Mouse (Mus musculus) ZHBTc4 (cell line): ENCODE data around the gene Depdc1b.

Source experiments
- DNase-seq: peaks from one replicate; pipeline ENCODE4 v3.0.0-alpha.2; 2011; ENCODE audit warnings: low read depth, low spot score

Gene Depdc1b

GRCm38 (mm10) chr13:108315702-108316486, at the start of gene Depdc1b:
TSS of gene Depdc1b (plus strand) at chr13:108316332.
- peak; percentile 99 for DNase-seq

GRCm38 (mm10) chr13:108267841-108268634, 48.1 kb upstream of the Depdc1b start:
- no peak for DNase-seq

- no peak for DNase-seq
Observed at GRCm38 (mm10) chr13:108271458-108272148, 44.5 kb upstream of the Depdc1b start.

DNA sequence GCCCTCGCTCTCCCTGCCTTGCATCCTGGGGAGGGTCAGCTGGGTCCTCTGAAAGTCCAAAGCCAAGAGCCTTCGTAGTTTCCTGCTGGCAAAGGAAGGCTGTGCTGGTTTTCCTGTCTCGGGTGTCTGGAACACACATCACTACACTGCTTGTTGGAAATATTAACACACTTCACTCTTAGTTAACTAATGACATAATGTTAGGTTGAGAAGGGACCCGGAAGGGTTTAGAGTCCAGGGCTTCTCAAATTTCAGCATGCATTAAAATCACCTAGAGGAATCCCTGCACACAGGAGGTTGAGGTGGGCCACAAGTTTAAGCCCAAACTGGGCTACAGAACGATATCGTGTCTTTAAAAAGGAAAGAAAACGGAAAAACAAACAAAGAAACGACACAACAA, 43.8 kb upstream of the Depdc1b start:
- DNase-seq, result no peak

GRCm38 (mm10) chr13:108273034-108273433, 43.1 kb upstream of the Depdc1b start:
- peak; percentile 17 for DNase-seq

GRCm38 (mm10) chr13:108273456-108273855, 42.7 kb upstream of the Depdc1b start:
- no peak for DNase-seq

GRCm38 (mm10) chr13:108276561-108276960, 39.6 kb upstream of the Depdc1b start:
- no peak for DNase-seq

DNA sequence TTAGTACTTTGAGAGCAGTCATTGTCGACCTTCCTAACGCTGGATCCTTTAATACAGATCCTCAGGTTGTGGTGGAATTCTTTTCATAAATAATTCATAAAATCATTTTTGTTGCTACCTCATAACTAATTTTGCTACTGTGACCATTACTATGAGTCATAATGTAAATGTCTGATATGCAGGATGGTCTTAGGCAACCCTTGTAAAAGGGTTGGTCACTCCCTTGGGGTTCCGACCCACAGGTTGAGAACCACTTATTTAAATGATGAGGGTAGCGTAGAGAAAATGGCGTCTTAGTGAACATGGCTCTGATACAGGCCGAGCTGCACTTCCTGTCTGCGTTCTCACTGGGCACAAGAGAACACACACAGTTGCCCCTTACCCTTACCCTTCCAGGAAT, 38.8 kb upstream of the Depdc1b start:
- no peak for DNase-seq

DNA sequence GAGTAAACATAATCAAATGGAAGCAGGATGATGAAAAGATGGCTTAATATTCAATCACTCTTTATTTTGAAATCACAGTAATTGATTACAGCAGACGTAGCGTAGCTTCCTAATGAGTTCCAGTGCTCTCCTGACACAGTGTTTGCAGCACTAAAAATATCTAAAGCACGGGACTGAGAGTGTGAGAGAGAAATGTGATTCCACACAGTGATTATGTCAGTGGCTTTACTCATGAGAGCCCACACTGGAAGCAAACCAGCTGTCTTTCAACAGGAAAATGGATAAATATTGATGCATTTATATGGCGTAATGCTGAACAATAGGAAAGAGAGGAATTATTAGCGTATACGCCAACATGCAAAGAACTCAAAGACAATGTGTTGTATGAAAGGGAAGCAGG, 37.5 kb upstream of the Depdc1b start:
- no peak for DNase-seq

GRCm38 (mm10) chr13:108284312-108284711, 31.8 kb upstream of the Depdc1b start:
- no peak for DNase-seq

DNA sequence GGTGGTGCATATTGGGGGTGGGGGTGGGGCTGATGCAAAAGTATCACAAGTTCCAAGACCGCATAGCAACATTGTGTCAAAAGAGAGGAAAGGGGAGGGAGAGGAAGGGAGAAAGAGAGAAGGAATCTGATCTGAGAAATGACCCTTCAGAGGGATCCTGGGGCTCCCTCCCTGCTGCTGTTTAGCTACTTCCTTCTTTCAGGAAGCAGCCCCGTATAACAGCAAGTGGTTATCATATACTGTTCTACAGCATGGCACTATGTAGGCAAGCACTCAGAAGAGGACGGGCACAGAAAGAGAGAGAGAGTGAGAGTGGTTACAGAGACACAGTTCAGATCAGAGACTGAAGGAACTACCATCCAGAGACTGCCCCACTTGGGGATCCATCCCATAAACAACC, 28.2 kb upstream of the Depdc1b start:
- DNase-seq, result no peak

DNA sequence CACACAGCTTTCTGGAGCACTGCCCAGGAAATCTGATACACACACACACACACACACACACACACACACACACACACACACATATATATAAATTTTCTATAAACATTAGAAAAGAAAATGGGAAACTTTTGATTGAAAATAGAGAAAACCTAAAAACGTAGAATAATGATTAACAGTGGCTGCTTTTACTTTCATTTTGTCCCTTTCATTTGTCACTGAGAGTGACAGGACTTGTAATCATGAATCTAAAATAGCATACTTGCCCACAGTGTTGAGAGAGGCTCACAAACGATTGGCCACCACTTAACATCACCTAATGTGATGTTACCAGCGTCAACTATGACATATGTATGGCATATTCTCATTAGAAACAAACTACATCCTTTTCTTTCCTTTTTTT, 26.7 kb upstream of the Depdc1b start:
- DNase-seq, result no peak

DNA sequence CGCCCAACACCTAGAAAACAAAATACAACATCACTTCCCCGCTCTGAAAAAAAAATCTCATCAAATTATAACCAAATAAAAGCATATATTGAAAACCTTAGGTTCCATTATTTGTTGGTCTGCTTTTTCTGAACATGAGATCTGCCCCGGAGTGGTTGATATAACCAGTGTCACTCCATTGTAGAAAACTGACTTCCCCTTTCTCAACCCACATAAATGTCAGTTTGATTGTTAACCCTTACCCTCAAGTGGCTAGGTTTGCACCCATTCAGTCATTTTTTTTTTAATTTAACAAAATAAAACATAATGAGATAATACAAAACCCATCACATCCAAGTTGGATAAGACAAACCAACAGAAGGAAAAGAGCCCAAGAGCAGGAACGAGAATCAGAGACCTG, 25.8 kb upstream of the Depdc1b start:
- DNase-seq, result no peak

- peak; percentile 76 for DNase-seq
Observed at GRCm38 (mm10) chr13:108297350-108298093, 18.6 kb upstream of the Depdc1b start.

DNA sequence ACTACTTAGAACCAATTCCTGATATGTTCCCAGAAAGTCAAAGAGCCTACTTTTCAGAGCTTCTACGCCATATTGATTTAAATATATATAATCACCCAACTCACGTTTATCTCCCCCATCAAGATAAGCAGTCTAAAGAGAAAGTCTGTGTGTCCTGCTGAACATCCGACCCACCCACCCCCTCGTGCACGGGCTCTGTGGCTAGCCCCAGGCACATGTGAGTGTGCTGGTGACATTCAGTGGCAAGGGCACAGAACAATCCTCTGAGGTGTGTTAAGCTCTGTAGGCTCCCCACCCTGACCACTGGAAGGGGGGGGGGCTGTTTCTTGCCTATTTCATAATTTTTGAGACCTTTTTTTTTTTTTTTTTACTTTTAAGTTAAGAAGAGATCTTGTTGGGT, 17.9 kb upstream of the Depdc1b start:
- no peak for DNase-seq

- DNase-seq, result peak; percentile 67
Observed at GRCm38 (mm10) chr13:108300346-108300950, 15.7 kb upstream of the Depdc1b start.

GRCm38 (mm10) chr13:108301411-108301810, 14.7 kb upstream of the Depdc1b start:
- DNase-seq, result peak; percentile 78

DNA sequence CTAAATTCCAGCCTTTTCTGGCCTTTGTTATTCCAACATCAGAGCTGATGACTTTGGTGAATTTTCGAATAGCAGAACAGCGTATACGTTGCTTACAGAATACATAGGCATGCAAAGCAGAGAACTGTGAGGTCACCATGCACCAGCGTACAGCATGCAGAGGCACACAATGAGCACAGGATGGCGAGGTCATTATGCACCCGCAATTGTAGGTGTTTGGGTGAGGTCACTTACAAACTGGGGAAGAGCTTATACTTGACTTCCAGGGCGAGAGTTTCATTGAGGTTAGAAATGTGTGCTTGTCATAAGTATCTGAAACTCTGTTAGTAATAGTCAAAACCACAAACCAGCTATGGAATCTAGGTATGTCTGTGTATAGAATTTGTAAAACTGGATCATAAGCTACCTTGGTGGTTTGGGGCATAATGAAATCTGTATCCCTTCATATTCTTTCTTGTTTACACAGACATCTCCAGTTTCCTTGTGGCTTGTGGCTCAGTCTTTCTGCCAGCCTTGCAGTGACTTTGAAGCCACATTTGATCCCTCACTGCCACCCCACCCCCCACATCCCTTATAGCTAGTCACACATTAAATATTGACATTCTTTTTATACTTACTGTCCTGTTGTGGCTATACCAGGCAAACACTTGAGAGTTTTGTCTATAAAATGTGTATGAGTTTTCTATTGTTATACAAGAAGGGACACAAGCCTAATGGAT, 13.0 kb upstream of the Depdc1b start:
- peak; percentile 16 for DNase-seq

- DNase-seq, result no peak
Observed at GRCm38 (mm10) chr13:108303841-108304240, 12.3 kb upstream of the Depdc1b start.

GRCm38 (mm10) chr13:108304680-108305079, 11.5 kb upstream of the Depdc1b start:
- DNase-seq, result no peak
